Mouse (Mus musculus) heart, adult 2 months (tissue): ENCODE measurements around the gene A430033K04Rik. TPM values are rescaled to one million over a fixed set of nuclear protein-coding genes. Genes with fewer than 3 reads are reported as not detected.
A peak's percentile ranks its signal among the peaks of the same experiment; 100 is the strongest.

Experiments
- DNase-seq, 2 experiments: peaks; one replicate each; pipeline ENCODE4 v3.0.0; 2021
- H3K27ac ChIP-seq: fragments of 200-600 bp; 2 replicates; pipeline ENCODE4 v1.8.1; 2022
- H3K27me3 ChIP-seq: fragments of 200-500 bp; 2 replicates; pipeline ENCODE4 v1.6.1; 2012; ENCODE audit warnings: mild to moderate bottlenecking, low read length, inconsistent platforms, mixed read lengths; ENCODE audit not compliant: control insufficient read depth, insufficient read depth
- H3K36me3 ChIP-seq: fragments of 200-500 bp; 2 replicates; pipeline ENCODE4 v1.6.1; 2012; ENCODE audit warnings: low read length, inconsistent platforms; ENCODE audit not compliant: control insufficient read depth, insufficient read depth
- H3K4me1 ChIP-seq: fragments of 200-500 bp; 2 replicates; pipeline ENCODE4 v1.6.1; 2011; ENCODE audit warnings: low read length; ENCODE audit not compliant: control insufficient read depth, insufficient read depth
- H3K4me3 ChIP-seq: fragments of 200-600 bp; 2 replicates; pipeline ENCODE4 v1.8.1; 2022
- H3K79me2 ChIP-seq: fragments of 200-500 bp; replicated peaks from 2 replicates; pipeline ENCODE4 v1.6.1; 2012; ENCODE audit warnings: mild to moderate bottlenecking, inconsistent platforms, low read length, moderate library complexity, mixed read lengths; ENCODE audit not compliant: control insufficient read depth, insufficient read depth
- H3K9ac ChIP-seq: fragments of 200-500 bp; 2 replicates; pipeline ENCODE4 v1.6.1; 2012; ENCODE audit warnings: low read depth, mild to moderate bottlenecking, control low read depth, inconsistent platforms, low read length, mixed read lengths
- CTCF ChIP-seq: fragments of 200-600 bp; IDR thresholded peaks from 2 replicates; pipeline ENCODE4 v1.8.1; 2022; ENCODE audit warnings: antibody characterized with exemption, mild to moderate bottlenecking, moderate library complexity
- EP300 ChIP-seq: fragments of 200-500 bp; IDR thresholded peaks from 2 replicates; pipeline ENCODE4 v1.6.1; 2011; ENCODE audit warnings: low read depth, low read length, control low read depth; ENCODE audit not compliant: insufficient read depth
- POLR2A ChIP-seq: fragments of 200-500 bp; IDR thresholded peaks from 2 replicates; pipeline ENCODE4 v1.6.1; 2011; ENCODE audit warnings: mild to moderate bottlenecking, low read depth, low read length, control low read depth; ENCODE audit not compliant: insufficient read depth
- WGBS: fragments of 180-500 bp; shearing (Covaris S2); methylation state at CpG from one replicate; pipeline ENCODE4 v1.1.7; 2018; 5-methylcytosine and 5-hydroxymethylcytosine counted together
- intact Hi-C: fragments of 180-260 bp; cut with DNase I; formaldehyde crosslinking; loops from one replicate; pipeline ENCODE4 v1.15.1; 2025
- long read RNA-seq: library from polyadenylated mRNA; stranded (forward); transcript quantifications from one replicate; pipeline ENCODE4 v2.0.0, GENCODE M21; 2021
- polyA plus RNA-seq: library from polyadenylated mRNA; depleted of rRNA; stranded (reverse); fragments of >200 nt; gene quantifications from 2 replicates; pipeline ENCODE4 v1.2.3, GENCODE M21; 2012; rRNA removed
- total RNA-seq, 2 experiments: library from RNA; stranded (reverse); gene quantifications; 2 replicates each; pipeline ENCODE4 v1.2.3; 2021

The A430033K04Rik gene
- total RNA-seq (1 to 10 TPM; 3.5 to 4.3 TPM), polyA plus RNA-seq (0.98 and 2.9 TPM in 2 replicates)
- long read RNA-seq, partial matches to known transcripts, result 0 of 1 reads
- long read RNA-seq, other reads (novel, unspliced or antisense), result 0 of 1 reads

DNA sequence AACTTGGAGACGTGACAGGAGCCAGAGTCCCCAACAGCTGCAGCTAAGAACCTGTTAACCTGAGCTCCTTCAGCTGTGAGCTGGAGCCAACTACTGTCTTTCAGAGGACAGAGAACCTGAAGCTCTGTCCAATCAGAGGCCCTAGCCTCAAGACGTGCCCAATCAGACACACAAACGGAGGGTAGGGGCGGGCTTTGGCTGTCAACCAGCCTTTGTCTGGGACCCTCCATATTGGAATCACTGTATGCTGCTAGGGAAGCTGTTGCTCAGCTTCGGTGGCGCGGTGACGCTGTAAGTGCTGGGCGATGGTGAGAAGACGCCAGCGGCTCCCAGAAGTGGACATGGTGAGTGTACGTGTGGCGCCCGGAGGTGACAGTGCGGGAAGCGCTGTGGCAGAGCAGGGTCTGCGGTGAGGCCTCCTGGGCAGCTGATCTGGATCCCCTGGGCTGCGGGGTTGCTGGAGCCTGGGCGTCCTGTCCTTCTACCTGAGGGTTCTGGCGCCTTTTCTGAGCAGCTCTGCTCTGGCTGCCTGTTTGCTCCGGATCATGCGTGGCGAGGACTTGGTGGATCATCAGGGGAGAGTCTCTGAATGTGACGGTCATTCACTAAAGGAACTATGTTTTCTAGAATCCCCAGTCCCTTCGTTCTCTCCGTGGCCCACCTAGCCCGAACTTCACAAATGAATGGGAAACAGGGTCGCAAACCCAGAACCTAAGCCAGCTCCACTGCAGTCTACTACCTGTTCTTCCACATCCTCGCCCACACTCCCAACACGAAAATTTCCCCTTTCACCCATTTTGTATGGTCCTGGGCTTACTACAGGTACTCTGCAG, at the start of gene A430033K04Rik:
Gene A430033K04Rik, plus strand, starts transcription at position 215 of the 833 bp plus-strand sequence.
- Histone ChIP-seq H3K79me2 (peaks cover 1% of the 10 kb centered on the region), H3K27ac (peak within 1 kb of the TSS; percentile 85), H3K4me1 (peaks cover 7% of the 10 kb centered on the region), H3K36me3 (peaks cover 6% of the 10 kb centered on the region; the same call in 1 of the 2 replicates), H3K27me3 (no peaks in the 10 kb centered on the region; the same call in 1 of the 2 replicates), H3K9ac (peak within 1 kb of the TSS; percentile 79), H3K4me3 (peak within 1 kb of the TSS; percentile 92)
- intact Hi-C loops, result loop anchor here (5.0 kb wide), 1 partner anchor 629 kb away; the partner anchor contains the start of gene Get4
- TF ChIP-seq CTCF, result no peak
- TF ChIP-seq POLR2A, result peak; percentile 71
- 0 out of 2 replicates have a peak, but pooled peaks have one; percentile 16 for TF ChIP-seq EP300
- DNase-seq, result peak; percentile 93 to 94
- under 1% methylated on average over 30 of the region's 30 CpGs for WGBS

DNA sequence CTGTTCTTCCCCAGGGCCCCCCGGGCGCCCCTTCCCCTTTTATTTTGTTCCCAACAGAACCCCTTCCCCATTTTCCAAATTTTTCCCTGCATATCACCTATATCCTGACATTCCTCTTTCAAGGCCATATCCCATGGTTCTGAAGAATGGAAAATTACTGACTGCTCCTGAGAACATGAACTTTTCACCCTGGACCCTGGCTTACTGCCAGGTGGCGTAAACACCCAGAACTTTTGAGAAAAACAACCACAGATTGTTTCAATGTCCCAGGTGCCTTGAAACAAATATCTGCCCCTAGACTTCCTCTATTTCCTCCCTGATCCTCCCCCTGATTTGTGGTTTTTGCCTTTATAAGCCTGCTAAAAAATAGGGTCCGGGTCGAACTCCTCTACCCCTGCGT, 35.3 kb upstream of the A430033K04Rik start:
- no peak overlapping the region for H3K4me3 ChIP-seq
- intact Hi-C loops, result no loop called here
- no peak overlapping the region for H3K9ac ChIP-seq
- H3K79me2 ChIP-seq, result no peaks in the 10 kb centered on the region
- no peak overlapping the region for H3K27ac ChIP-seq
- H3K4me1 ChIP-seq, result no peaks in the 10 kb centered on the region
- no peak for TF ChIP-seq EP300
- no peak for TF ChIP-seq POLR2A
- TF ChIP-seq CTCF, result no peak
- WGBS, result 78% methylated on average over 6 of the region's 6 CpGs
- no peaks in the 10 kb centered on the region for H3K27me3 ChIP-seq
- DNase-seq, result no peak
- H3K36me3 ChIP-seq, result no peaks in the 10 kb centered on the region

DNA sequence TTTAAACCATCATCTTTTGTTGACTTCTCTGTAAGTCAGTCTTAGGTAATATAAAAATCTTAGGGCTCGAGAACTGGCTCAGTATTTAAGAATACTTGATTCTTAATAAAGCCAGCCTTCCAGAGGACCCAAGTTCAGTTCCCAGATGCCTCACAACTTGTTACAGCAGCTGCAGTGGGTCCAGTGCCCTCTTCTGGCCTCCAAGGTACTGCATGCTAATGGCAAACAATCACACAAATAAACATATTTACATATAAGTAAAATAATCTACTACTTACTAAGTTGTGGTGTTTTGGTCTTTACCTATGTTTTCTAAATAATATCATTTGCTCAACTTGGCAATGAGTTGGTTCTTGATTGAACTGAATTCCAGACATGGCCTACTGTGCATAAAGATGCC, 4.3 kb upstream of the A430033K04Rik start:
- Histone ChIP-seq H3K36me3 (peaks cover 14% of the 10 kb centered on the region), H3K9ac (no peak overlapping the region), H3K4me3 (peak overlapping the region; percentile 78), H3K4me1 (peaks cover 5% of the 10 kb centered on the region), H3K27ac (no peak overlapping the region), H3K79me2 (peaks cover 6% of the 10 kb centered on the region), H3K27me3 (no peaks in the 10 kb centered on the region; the same call in 1 of the 2 replicates)
- WGBS, result 100% methylated on average over 1 of the region's 1 CpGs
- TF ChIP-seq EP300 (no peak), POLR2A (no peak), CTCF (peak; percentile 42)
- DNase-seq, result no peak
- intact Hi-C loops, result no loop called here

DNA sequence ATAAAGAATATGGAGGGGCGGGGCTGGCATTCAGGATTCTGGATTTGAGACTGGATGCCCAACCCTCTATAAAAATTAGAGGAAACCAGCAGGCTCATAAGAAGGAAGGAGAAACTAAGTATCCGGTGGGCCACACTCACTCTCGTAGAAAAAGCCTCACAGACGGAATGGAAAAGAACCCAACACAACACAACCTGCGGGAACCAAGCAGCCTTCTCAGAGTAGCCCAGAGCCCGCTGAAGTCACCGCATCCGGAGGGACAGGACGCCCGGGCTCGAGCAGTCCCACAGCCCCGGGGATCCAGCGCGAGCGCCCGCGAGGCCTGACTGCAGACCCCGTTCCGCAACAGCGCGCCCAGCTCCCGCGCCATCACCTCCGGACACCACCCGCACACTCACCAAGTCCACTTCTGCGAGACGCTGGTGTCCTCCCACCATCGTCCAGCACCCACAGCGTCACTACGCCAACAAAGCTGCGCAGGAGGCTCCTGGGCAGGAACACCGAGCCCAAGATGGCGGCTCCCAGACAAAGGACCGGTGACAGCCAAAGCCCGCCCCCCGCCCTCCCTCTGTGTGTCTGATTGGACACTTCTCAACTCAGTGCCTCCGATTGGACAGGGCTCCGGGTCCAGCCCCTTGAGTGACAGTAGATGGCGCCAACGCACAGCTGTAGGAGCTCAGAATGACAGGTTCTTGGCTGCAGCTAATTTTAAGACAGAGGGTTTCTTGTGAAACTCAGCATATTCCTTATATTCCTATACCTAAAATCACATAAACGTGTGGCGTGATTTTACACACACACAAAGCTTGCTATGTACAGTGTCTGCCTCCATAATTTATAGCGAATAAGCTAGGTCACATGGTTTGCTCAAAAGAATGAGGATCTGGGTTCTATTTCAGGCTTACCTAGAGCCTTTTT, 3.2 kb upstream of the A430033K04Rik start, which contains the start of gene Zfp68:
Gene Zfp68, minus strand, starts transcription at position 551 of the 918 bp plus-strand sequence.
- intact Hi-C loops, result loop anchor here (5.0 kb wide), 1 partner anchor 633 kb away; the partner anchor contains the start of gene Get4
- Histone ChIP-seq H3K27me3 (no peaks in the 10 kb centered on the region; the same call in 1 of the 2 replicates), H3K4me1 (peaks cover 7% of the 10 kb centered on the region), H3K36me3 (peaks cover 9% of the 10 kb centered on the region), H3K27ac (peak within 1 kb of the TSS; percentile 99), H3K9ac (peak within 1 kb of the TSS; percentile 100), H3K4me3 (peak within 1 kb of the TSS; percentile 78), H3K79me2 (peaks cover 6% of the 10 kb centered on the region)
- under 1% methylated on average over 43 of the region's 43 CpGs for WGBS
- TF ChIP-seq CTCF (peak; percentile 65), POLR2A (peak; percentile 96), EP300 (peak; percentile 65)
- peak; percentile 89 to 94 for DNase-seq

DNA sequence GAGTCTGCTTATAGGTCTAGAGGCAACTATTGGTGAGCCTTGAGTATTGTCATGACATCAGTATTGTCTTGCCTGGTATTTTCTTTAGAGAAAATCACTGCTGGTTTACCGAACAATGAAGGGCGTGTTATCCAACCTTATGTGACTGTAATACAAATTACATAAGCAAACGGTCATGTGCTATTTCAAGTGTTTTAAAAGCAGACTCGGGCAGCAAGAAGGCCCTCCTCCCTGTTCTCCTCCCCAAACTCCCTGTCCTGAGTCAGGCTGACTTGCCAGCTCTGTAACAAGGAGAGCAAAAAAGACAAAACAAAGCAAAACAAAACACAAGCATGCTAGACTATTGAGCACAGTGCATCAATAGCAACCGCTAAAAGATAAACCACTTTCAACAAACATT, 1.8 kb upstream of the A430033K04Rik start:
- H3K9ac ChIP-seq, result no peak overlapping the region
- H3K27me3 ChIP-seq, result no peaks in the 10 kb centered on the region; the same call in 1 of the 2 replicates
- 45% methylated on average over 5 of the region's 5 CpGs for WGBS
- TF ChIP-seq POLR2A, result no peak
- TF ChIP-seq EP300, result no peak
- no peak for TF ChIP-seq CTCF
- H3K79me2 ChIP-seq, result peaks cover 6% of the 10 kb centered on the region
- H3K4me3 ChIP-seq, result no peak overlapping the region
- peaks cover 6% of the 10 kb centered on the region; the same call in 1 of the 2 replicates for H3K36me3 ChIP-seq
- intact Hi-C loops, result loop anchor here (5.0 kb wide), 1 partner anchor 631 kb away; the partner anchor contains the start of gene Get4
- DNase-seq, result no peak
- H3K4me1 ChIP-seq, result peaks cover 7% of the 10 kb centered on the region
- peak overlapping the region; percentile 99 for H3K27ac ChIP-seq
